Mouse (Mus musculus) left cerebral cortex, adult 9 months (tissue): ENCODE results near the gene Crhr2.

Source experiments
- DNase-seq, 2 experiments: peaks; one replicate each; pipeline ENCODE4 v3.0.0; 2022; ENCODE audit warnings: low spot score in 2 of 2

The Crhr2 gene

DNA sequence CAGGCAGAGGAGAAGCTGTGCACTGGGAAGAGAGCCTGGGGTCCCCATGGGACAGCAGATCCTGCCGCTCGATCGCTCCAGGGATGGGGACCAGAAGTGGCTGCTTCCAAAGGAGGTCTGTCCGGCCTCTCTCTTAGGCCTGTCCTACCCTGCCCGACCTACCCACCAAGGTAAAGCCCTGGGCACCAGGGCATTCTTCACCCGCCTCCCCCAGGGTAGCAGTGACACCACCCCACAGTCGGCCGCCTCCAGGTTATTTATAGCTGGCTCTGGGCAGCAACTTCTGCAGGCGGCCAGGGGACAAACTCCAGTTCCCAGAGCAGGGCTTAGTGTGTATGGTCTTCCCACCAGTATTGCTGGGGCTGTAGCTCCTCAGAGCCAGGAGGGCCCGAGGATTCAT is at the start of gene Crhr2:
TSS of gene Crhr2 (minus strand) at position 223 of the 400 bp plus-strand sequence.
- DNase-seq: no peak

DNA sequence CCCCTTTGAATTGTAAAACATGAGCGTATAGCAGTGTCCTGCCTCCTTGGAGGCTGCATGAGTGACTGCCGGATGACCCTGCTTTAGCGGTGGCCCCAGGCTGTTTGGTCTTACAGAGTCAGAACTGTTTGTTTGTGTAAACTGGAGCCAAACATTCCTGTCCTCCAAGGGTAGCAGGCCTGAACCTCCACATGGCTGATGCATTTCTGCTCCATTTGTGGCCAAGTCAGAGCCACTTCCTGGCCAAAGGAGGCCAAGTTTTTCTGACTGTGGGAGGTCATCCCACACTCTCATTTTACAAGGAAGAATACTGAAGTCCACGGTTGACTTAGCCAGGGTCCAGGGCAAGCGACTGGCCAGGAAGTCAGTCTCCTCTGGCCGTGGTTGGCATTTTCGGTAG is 46.7 kb upstream of the Crhr2 start:
- no peak for DNase-seq

DNA sequence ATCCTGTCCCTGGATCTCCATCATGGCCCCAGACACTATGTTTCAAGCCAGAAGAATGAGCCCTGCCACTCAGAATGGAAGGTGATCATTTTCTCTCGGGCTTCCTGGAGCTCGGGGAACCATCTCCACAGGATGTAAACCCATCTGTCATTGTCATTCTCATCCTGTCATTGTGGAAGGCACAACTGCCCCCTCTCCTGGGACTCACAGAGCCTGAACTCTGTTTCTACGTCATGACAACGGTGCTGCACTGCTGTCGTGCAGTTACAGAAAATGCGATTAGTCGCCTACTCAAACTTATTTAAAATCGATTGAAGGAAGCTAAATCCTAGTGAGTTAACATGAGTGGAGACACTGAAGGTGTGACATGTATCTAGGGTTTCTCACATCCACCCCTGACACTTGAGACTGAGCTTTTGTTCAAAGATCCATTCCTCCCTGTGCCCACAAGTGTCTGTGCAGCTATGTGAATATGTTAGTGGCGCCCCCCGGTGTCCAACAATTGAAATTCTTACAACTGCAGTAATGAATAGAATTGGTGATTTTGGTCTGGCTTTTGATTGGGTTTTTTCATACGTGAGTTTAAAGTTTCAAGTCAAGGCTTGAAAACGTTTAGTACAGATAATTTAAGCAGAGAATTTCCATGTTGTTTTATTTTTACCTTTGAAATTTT is 44.4 kb upstream of the Crhr2 start:
- DNase-seq: peak in 1 of 2 experiments; percentile 16

DNA sequence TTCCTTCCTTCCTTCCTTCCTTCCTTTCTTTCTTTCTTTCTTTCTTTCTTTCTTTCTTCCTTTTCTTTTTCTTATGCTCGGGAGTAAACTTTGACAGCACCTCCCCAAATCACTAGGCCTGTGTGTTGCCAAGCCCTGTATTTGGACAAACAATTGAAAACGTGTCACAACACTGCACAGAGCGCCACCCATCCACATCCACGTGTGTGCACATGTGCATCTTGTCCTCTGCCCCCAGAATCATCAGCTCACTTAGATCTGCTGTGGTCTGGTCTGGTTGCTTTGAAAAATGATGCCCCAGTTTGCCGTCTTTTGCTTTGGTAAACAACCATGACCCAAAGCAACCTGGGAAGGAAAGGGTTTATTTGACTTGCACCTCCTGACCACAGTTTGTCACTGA is 43.1 kb upstream of the Crhr2 start:
- no peak for DNase-seq

DNA sequence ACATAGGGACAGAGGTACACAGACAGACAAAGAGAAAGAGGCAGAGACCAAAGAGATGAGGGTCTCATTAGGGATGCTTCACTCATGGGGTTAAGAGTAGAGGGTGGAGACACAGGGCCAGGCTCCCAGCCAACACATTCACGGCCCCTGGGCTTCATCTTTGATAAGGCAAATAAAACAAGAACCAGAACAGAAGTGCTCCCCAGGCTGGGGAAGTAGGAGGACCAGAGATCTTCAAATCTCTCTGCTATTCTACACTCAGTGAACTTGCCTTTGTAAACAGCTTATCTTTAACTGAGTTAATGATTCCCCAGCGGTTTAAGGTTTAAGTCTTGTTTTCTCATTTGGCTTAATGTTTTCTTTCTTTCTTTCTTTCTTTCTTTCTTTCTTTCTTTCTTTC is 42.6 kb upstream of the Crhr2 start:
- no peak for DNase-seq

DNA sequence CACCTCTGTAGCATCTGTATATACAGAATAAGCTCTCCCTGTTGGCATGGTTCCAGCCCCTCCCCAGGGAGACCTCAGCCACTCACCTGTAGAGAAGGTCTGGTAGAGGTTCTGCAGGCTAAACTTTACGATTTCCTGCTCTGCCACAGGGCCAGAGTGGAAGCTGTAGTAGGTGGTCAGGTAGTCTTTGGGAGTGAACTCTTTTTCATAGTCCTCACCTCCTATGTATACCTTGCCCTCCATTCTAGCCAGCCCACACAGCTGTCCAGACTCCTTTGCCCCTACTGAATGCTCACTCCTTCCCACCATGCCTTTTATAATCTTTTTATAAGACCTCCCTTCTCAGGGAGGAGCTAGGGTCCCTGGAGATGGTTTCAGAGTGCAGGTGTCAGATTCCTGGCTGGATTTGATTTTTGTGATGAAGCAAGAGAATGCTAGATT is 41.9 kb upstream of the Crhr2 start, which contains the start of gene Inmt:
TSS of gene Inmt (minus strand) at position 303 of the 441 bp plus-strand sequence.
- DNase-seq: no peak

DNA sequence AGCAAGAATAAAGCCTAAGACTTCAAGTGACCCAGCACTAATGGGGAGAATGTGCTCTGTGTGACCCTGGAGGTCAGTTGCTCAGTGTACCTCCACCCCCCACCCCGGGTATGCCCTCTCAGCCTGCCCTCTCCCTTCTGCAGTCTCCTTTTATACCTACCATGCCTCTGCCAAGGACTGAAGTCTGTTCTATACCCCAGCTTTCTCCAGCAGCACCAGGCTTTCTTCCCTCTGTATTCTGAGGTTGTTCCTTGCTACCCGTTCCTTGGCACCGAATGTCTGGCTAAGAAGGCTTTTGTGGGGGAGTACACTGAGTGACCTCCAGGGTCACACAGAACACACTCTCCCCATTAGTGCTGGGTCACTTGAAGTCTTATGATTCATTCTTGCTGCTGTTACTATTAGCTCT is 41.1 kb upstream of the Crhr2 start:
- DNase-seq: no peak

DNA sequence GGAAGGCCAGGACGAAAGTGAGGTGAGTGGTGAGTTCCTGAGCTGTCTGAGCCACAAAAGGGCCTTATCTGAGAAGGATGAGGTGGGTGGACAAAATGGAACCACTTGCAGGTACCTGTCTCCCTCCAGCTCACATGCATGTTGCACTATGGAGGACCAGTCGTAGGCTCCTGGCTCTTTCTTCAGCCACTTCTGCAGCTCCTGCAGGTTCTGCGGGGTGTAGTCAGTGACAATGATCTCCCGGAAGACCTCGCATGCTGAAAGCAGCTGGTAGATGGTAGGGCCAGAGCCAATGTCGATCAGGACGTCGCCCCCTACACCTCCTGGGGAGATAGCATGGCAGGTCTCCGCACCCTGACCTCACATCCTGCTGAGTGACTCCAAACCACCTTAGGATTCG is 40.4 kb upstream of the Crhr2 start:
- no peak for DNase-seq

DNA sequence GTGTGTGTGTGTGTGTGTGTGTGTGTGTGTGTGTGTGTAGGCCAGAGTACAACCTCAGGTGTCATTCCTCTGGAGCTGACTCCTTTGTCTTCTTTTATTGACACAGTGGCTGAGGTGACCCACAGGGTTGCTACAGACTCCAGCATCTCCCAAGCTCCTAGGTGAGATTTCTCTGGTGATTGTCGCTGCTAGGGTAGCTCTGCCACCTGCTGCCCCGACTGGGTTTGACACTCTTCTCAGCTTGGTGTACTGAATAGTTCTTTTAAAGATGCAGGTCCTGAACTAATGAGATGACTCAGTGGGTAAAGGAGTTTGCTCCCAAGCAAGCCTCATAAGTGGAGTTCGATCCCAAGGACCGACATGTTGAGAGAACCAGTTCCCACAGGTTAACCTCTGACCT is 38.8 kb upstream of the Crhr2 start:
- DNase-seq: no peak

DNA sequence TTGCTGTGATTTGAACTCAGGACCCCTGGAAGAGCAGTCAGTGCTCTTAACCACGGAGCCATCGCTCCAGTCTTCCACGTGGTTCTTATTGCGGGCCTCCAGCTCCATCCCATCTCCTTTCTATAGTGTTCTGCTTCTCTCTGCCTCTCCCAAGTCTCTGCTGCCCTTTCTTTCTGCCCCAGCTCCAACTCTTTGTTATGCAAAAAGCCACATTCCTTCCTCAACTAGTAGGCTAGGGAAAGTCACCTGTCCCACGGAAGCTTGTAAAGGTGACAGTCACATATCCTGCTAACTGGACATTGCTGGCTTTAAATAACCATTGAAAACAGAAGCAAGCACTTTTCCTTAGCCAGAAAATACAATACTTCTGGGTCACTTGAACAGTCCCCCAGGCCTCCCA is 37.0 kb upstream of the Crhr2 start:
- no peak for DNase-seq

DNA sequence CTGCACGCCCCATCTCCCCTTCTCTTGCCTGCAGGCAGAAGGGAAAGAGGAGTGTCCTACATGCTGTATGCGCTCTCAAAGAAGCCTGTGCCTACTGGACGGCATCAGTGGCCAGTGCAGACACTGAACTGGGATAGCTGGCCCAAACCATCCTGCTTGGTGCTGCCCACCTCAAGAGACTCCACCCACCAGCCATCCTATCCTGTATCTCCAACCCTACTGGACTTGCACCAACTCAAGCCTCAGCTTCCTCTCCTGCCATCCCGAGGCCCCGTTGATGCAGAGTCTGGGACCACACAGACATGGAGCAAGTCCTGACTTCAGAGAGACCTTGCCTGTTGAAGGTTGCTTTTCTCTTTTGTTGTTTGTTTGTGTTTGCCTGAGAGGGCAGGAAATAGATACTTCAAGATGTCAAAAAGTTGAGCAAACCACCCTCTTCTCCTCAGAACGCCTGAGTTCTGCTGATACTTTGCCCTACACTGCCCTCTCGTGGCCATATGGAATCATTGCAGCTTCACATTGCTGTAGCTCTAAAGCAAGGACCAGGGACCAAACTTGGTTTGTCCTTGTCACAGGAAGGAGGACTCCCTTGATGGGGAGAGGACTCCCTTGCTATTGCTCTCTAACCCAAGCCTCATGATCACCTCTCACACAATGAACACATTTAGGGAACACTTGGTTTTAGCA is 34.1 kb upstream of the Crhr2 start:
- peak in 1 of 2 experiments; percentile 82 for DNase-seq

DNA sequence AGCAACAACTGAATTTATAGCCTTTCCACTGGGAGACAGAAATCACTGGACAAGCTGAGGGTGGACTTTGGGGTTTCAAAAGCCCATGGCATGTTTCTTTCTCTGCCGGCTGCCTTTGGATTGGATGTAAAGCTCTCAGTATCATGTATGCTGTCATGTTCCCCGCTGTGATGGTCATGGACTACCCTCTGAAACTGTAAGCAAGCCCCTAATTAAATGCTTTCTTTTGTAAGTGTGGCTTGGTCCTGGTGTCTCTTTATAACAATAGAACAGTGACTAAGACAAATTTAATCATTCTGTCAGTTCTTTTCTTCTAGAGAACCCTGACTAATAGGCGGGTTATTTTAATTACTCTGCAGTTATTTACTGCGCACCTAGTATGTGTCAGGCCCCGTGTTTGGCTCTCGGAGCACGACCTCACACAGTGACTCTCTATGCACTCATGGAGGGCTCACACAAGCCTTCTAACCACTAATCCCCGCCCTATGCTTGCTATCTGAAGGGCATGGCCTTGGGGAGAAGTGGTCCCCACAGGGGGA is 30.3 kb upstream of the Crhr2 start:
- no peak for DNase-seq

DNA sequence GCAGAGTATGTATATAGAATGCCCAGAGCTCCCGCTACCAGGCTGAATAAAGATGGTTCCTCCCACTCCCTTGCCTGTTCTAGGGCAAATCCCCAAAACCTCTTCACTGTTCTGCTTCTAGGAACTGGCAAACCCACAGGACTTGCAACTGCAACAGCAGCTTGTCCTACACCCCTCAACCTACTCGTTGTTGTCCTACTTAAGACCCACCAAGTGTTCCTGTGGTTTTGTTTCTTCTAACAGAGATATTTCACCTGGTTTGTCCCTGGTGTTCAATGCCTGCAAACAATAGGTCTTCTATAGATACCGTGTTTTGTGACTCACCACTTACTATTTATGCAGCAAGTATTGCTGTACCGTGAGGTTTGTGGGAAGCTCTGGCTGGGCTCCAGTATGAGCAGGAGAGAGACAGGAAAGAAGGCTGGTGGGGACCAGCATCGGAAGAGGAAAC is 28.5 kb upstream of the Crhr2 start:
- DNase-seq: peak; percentile 57 to 81

DNA sequence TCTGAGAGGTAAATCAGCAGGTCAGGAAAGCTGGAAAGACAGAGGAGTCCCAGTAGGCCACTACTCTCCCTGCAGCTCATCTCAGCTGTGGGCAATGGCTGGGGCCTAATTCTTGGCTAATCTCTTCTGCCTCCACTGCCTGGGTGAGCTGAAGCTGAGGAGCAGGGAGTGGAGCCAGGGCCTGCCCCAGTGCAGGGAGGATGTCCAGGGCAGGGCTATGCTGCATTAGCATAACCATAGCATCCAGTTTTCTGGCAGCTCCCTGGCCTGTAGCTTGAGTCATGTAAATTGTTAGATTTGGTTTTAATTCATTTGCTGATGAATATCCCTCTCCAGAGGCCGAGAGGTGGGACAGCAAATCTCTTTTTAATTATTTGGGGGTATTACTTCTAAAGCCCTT is 26.4 kb upstream of the Crhr2 start:
- no peak for DNase-seq

DNA sequence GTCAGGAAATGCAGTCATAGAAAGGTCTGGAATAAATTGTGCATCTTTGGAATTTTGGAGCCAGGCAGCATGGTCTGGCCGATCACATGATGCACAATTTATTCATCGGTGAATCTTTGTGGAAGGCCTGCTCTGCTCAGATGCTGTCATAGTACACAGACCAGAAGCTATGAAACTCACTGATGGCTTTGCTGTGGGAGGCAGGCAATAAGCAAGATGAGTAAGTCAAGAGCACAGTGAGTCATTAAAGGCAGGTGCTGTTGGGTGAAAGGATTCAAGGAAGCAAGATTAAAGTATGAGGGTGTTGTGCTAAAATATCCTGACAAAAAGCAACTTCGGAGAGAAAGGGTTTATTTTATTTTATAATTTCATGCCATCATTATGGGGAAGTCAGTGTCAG is 19.4 kb upstream of the Crhr2 start:
- DNase-seq: peak; percentile 23 to 35

DNA sequence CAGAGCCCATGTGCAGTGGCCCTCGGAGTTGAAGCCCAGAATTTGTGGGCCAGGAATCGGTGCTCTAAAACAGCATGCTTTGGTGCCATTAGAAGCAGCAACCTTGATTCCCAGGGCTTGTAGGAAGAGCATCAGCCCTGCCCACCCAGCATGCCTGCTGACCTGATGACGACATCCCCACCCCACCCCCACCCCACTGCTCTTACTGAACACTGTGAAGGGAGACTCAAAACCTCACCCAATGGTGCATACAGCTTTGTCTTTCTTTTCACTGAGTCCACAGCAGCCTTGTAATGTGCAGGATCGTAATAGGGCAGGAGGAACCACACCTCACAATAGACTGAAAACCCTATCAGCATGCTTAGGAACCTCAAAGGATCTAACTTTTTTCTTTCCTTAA is 13.3 kb upstream of the Crhr2 start:
- DNase-seq: no peak

DNA sequence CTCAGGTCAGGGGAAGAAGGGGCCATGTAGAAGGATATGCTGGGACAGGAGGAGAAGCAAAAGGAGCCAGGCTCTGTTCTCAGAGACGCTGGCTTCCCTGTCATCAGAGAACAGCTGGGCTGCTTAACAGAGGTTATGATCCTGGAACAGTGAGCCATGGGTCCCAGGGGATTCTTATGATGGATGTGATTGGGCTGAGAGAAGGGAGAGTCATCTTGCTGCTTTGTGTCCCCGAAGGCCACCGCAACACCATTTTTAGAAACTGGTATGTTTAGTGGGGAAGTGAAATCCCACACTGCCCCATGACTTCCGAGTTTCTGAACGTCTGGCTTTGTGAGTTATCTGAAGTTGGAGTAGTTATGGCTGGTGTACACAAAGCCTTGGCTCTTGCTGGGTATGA is 12.5 kb upstream of the Crhr2 start:
- no peak for DNase-seq

DNA sequence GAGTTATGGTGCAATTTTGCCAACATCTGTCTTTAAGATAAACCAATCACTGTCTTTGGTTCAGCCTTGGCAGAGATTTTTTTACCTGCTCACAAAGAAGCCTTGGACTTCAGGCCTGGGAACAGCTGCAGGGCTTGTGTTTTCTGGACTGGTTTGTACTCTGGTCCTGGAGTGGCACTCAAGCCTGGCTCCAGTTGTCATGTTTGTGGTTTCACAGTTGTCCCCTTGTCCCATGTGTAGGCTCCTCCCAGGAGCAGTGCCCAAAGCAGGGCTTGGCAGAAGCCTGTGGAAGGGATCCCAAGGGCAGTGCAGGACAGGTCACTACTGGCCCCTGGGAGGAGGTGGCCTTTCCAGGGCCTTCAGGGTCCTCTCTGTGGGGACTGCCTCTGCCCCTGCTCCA is 5.5 kb upstream of the Crhr2 start:
- no peak for DNase-seq

DNA sequence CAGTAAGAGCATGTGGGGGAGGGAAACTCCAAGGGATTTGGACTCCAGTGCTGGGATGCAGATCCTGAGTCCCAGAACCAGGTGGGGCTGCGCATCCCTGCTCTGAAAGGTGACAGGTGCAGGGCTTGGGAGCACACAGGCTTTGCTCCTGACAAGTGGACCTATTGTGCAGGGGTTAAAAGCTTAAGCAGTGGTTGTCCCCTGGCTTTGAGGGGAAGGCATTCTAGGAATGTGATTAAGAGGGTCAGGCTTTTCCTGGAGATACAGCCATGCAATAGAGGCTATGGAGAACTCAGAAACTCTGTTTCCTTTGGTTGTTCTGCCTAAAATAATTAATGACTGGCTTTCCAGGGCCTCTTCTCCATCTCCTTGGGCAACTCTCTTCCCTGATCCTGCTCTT is 609 bp upstream of the Crhr2 start:
- no peak for DNase-seq

DNA sequence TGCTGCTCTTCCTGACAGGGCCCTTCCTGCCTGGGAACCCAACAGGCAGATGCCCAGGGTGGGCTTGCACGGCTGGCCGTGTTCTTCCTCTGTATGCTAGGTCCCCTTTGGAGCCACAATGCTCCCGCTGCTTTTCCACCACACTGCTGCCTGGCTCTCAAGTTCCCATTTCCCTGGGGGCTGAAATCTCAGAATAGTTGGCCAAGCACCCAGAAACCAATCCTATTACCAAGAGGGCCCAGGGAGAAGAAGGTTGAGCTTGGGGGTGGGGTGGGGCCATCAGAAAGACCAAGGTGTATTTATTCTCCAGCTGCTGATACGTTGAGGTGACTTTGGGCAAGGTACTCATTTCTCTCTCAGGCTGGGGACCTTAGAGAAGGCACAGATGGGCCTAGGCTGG is 1.5 kb downstream of the Crhr2 start:
- no peak for DNase-seq

DNA sequence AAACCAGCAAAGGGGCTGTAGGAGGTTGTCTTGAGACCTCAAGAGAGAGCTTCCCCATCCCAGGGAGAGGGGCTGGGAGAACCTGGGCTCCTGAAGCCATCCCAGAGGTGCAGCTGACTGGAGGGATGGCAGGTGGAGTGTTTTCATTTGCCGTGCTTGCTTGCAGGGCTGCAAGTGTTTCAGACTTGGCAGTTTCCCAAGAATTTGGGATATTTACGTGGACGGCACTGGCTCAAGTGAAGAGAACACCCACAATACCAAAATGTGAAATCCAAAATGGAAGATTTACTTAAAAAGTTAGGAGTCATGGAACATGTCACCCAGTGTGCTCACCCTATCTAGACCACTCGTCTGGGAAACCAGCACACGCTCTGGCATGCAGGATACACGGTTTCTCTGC is 2.2 kb downstream of the Crhr2 start:
- DNase-seq: no peak

DNA sequence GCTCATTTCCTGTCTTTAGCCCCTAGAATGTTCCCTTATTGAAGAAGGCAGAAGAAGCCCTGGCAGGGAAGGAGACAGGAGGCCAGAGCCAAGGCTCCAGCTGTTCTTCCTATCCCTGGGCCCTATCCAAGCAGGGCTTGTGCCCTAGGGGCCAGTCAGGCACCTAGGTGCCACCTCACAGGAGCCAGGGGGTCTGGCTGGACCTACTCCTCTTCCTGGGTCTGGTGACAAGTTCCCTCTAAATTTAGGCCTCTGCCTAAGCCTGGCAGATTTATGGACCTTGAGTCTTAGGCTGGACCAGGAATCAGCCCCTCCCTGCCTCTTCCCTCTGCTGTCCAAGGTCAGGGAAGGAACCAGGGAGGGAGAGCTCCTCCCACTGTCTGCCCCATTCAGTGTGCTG is 4.4 kb downstream of the Crhr2 start:
- DNase-seq: no peak

DNA sequence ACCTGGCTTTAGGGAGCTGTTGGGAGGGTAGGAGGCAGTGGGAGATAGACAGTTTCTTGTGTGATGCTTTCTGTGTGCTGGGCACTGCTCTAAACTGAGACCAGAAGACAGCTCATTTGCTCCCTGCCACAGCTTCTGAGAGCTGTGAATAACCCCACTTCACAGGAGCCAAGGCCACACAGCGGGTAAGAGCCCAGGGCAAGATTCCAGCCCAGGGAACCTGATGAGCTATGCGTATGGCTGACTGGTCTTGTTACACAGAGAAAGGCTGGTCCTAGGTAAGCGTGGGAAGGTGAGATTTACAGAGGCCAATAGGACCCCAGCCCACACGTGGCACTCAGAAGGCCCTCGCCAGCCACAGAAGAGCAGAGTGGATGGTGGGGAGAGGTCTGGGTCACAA is 6.2 kb downstream of the Crhr2 start:
- no peak for DNase-seq
